In genomic region chr3:104864651-104865340, GRCm38 (mm10) we compare ENCODE assay signal across 8 mouse cellular contexts. TPM values are rescaled to one million over a fixed set of nuclear protein-coding genes. Genes with fewer than 3 reads are reported as not detected.
DNase-seq lines count a peak whose midpoint lies in the region; ATAC-seq lines count a peak whose summit lies in the region.

No protein-coding gene starts in this region.

- intact Hi-C loops in left cerebral cortex, postnatal 10 days (cut with DNase I): loop anchor here (5.0 kb wide), 2 partner anchors 82 to 188 kb away; partner anchors contain the start of genes Cttnbp2nl, Fam19a3 and Ppm1j

- peak; percentile 64 for ATAC-seq in inflammation-experienced regulatory T-cells, adult 6 months
- peak; percentile 62 for ATAC-seq in megakaryocyte-erythroid progenitor cell, adult 5-6 weeks (replicated peaks; ENCODE audit: low FRiP score, low TSS enrichment, poor library complexity, severe bottlenecking)

- DNase-seq in adipocyte (ENCODE audit: low spot score): peak; percentile 90
- DNase-seq in embryo, embryonic 10 days (ENCODE audit: low spot score): peak; percentile 82
- peak; percentile 89 for DNase-seq in gastrocnemius, postnatal 10 days
- DNase-seq in left cerebral cortex, postnatal 10 days (ENCODE audit: extremely low spot score in 1 of 2, low spot score in 2 of 2): peak; percentile 80 to 93
- DNase-seq in right cerebral cortex, postnatal 25 days: peak; percentile 92
- peak; percentile 85 to 90 for DNase-seq in urinary bladder, postnatal 4 days (ENCODE audit: low spot score in 2 of 2)

RNA-seq across cellular contexts. Expression of gene Capza1, which starts 0.5 kb away (rescaled TPM):
- 10 to 100 TPM; 38.1 to 42.5 TPM for total RNA-seq in gastrocnemius, postnatal 10 days (2021)
- 100 to 1,000 TPM; 260 to 774 (median 501) TPM for polyA plus RNA-seq in inflammation-experienced regulatory T-cells, adult 6 months (2017; shearing (Covaris generic))
- total RNA-seq in left cerebral cortex, postnatal 10 days (2021): 10 to 100 TPM; 45.2 to 48.3 TPM
- total RNA-seq in megakaryocyte-erythroid progenitor cell, adult 5-6 weeks (2014; fragmentation: Nextera tagmentation): 145 and 168 TPM in 2 replicates
- total RNA-seq in megakaryocyte-erythroid progenitor cell, adult 5-6 weeks (2017): 210 and 213 TPM in 2 replicates

RNA-seq across cellular contexts. Expression of gene St7l, which starts 1.0 kb away (rescaled TPM):
- 10 to 100 TPM; 13.8 to 20.8 TPM for total RNA-seq in gastrocnemius, postnatal 10 days (2021)
- polyA plus RNA-seq in inflammation-experienced regulatory T-cells, adult 6 months (2017; shearing (Covaris generic)): 10 to 100 TPM; 27.4 to 30.8 (median 30.8) TPM
- total RNA-seq in left cerebral cortex, postnatal 10 days (2021): 10 to 100 TPM; 32.1 to 35.9 TPM
- total RNA-seq in megakaryocyte-erythroid progenitor cell, adult 5-6 weeks (2014; fragmentation: Nextera tagmentation): 16.6 and 25.0 TPM in 2 replicates
- 39.7 and 49.4 TPM in 2 replicates for total RNA-seq in megakaryocyte-erythroid progenitor cell, adult 5-6 weeks (2017)

RNA-seq across cellular contexts. Expression of gene Mov10, which starts 46.4 kb away (rescaled TPM):
- total RNA-seq in gastrocnemius, postnatal 10 days (2021): 1 to 10 TPM; 5.5 to 8.7 TPM
- 10 to 100 TPM; 24.0 to 29.1 (median 26.9) TPM for polyA plus RNA-seq in inflammation-experienced regulatory T-cells, adult 6 months (2017; shearing (Covaris generic))
- total RNA-seq in left cerebral cortex, postnatal 10 days (2021): 1 to 10 TPM; 9.3 to 9.7 TPM
- 11.0 and 17.3 TPM in 2 replicates for total RNA-seq in megakaryocyte-erythroid progenitor cell, adult 5-6 weeks (2014; fragmentation: Nextera tagmentation)
- total RNA-seq in megakaryocyte-erythroid progenitor cell, adult 5-6 weeks (2017): 1.9 and 3.1 TPM in 2 replicates

Comparison
In these comparisons a context has a peak if more than half of its experiments do, and no peak if none do; other contexts are left out.
1. Peak in every context shown above with its lines: DNase-seq and ATAC-seq.